In the genomic region with DNA sequence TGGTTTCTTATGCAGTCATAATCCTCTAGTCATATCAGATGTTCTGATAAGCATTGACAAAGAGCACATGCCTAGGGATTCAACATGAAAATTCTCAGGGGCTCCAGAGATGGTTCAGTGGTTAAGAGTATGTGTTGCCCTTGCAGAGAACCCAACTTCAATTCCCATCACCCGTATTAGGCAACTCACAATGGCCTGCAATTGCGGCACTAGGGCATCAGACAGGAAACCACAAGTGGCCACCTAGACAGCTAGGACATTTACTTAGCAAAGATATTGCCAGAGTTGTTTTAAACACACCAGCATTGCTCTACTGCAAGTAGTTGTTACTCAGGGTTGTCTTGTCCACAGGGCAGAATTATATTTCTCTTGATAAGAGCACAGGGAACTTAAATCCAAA, we compare ENCODE assay signal across 21 mouse cellular contexts.
"Had no signal": no experiment of that assay in that cellular context is flagged by ENCODE, and none has a peak within 500 bp of the region (broad histone marks: within the 10 kb centered on the region; RNA-seq: fewer than 3 reads in every experiment).

No protein-coding gene starts in this region.

- H3K9me3 ChIP-seq: liver, embryonic 15.5 days; lung, embryonic 15.5 days; midbrain, embryonic 10.5 days; midbrain, embryonic 12.5 days; neural tube, embryonic 13.5 days; neural tube, embryonic 15.5 days had no signal

- H3K9ac ChIP-seq: liver, embryonic 15.5 days; liver, postnatal 0 days; lung, embryonic 15.5 days; midbrain, embryonic 12.5 days; neural tube, embryonic 13.5 days; neural tube, embryonic 15.5 days had no signal

- H3K4me1 ChIP-seq: liver, embryonic 15.5 days; lung, embryonic 15.5 days; midbrain, embryonic 10.5 days; midbrain, embryonic 12.5 days; neural tube, embryonic 13.5 days; neural tube, embryonic 15.5 days had no signal

- DNase-seq: liver, postnatal 0 days; lung, adult 2 months; lung, postnatal 14 days; lung, postnatal 36 days; midbrain, embryonic 14.5 days; retina, postnatal 1 day; right cerebral cortex, adult 18-20 months; right cerebral cortex, postnatal 25 days; right cerebral cortex, postnatal 4 days; spleen, adult 18-20 months; thymus, adult 2 months; thymus, postnatal 25 days had no signal

- H3K4me2 ChIP-seq: liver, embryonic 15.5 days; lung, embryonic 15.5 days; midbrain, embryonic 12.5 days; neural tube, embryonic 13.5 days; neural tube, embryonic 15.5 days had no signal

- H3K27me3 ChIP-seq: liver, embryonic 15.5 days; lung, embryonic 15.5 days; midbrain, embryonic 12.5 days; neural tube, embryonic 13.5 days; neural tube, embryonic 15.5 days had no signal

- H3K36me3 ChIP-seq: liver, embryonic 15.5 days; lung, embryonic 15.5 days; midbrain, embryonic 10.5 days; midbrain, embryonic 12.5 days; neural tube, embryonic 13.5 days; neural tube, embryonic 15.5 days had no signal

- H3K27ac ChIP-seq: liver, embryonic 15.5 days; lung, embryonic 15.5 days; midbrain, embryonic 10.5 days; midbrain, embryonic 12.5 days; neural tube, embryonic 13.5 days; neural tube, embryonic 15.5 days had no signal

- ATAC-seq: liver, postnatal 0 days; lung, postnatal 0 days; midbrain, embryonic 16.5 days had no signal

- H3K4me3 ChIP-seq: liver, embryonic 15.5 days; lung, embryonic 15.5 days; midbrain, embryonic 10.5 days; midbrain, embryonic 12.5 days; myocyte; neural tube, embryonic 13.5 days; neural tube, embryonic 15.5 days had no signal
